Mouse (Mus musculus) MN1 (cell line): ENCODE measurements at regions not wholly inside any gene's neighbourhood (a gene's known extent, or its start where the extent isn't known, plus 50 kb on each side); places are given as distances from the start of the nearest gene placed in this dataset.

ENCODE experiments used
- DNase-seq: peaks from one replicate; pipeline ENCODE4 v3.0.0-alpha.2; 2016; ENCODE audit warnings: low spot score

GRCm38 (mm10) chr13:112171940-112172715, 116.1 kb upstream of the Ankrd55 start:
- no peak for DNase-seq

GRCm38 (mm10) chr13:112173973-112174372, 114.3 kb upstream of the Ankrd55 start:
- DNase-seq, result no peak

- DNase-seq, result no peak
Measured at GRCm38 (mm10) chr13:112178031-112178430, 110.2 kb upstream of the Ankrd55 start.

- DNase-seq, result no peak
Measured at GRCm38 (mm10) chr13:112183996-112184395, 104.3 kb upstream of the Ankrd55 start.

GRCm38 (mm10) chr13:112185116-112185515, 103.1 kb upstream of the Ankrd55 start:
- DNase-seq, result no peak

- DNase-seq, result no peak
Measured at GRCm38 (mm10) chr13:112187226-112187625, 101.0 kb upstream of the Ankrd55 start.

GRCm38 (mm10) chr13:112188313-112188712, 99.9 kb upstream of the Ankrd55 start:
- peak; percentile 39 for DNase-seq

GRCm38 (mm10) chr13:112188741-112189476, 99.3 kb upstream of the Ankrd55 start:
- no peak for DNase-seq

GRCm38 (mm10) chr13:112189605-112190004, 98.6 kb upstream of the Ankrd55 start:
- no peak for DNase-seq

- no peak for DNase-seq
Measured at GRCm38 (mm10) chr13:112192192-112192905, 95.9 kb upstream of the Ankrd55 start.

- no peak for DNase-seq
Measured at GRCm38 (mm10) chr13:112193676-112194075, 94.6 kb upstream of the Ankrd55 start.

- DNase-seq, result no peak
Measured at GRCm38 (mm10) chr13:112194991-112195390, 93.3 kb upstream of the Ankrd55 start.

GRCm38 (mm10) chr13:112196789-112197188, 91.5 kb upstream of the Ankrd55 start:
- DNase-seq, result peak; percentile 58

GRCm38 (mm10) chr13:112203721-112204120, 84.5 kb upstream of the Ankrd55 start:
- no peak for DNase-seq

- no peak for DNase-seq
Measured at GRCm38 (mm10) chr13:112204204-112204603, 84.0 kb upstream of the Ankrd55 start.

- DNase-seq, result peak; percentile 26
Measured at GRCm38 (mm10) chr13:112204813-112205212, 83.4 kb upstream of the Ankrd55 start.

GRCm38 (mm10) chr13:112207617-112208235, 80.5 kb upstream of the Ankrd55 start:
- DNase-seq, result no peak

GRCm38 (mm10) chr13:112211841-112212240, 76.4 kb upstream of the Ankrd55 start:
- peak; percentile 54 for DNase-seq

GRCm38 (mm10) chr13:112212391-112212790, 75.9 kb upstream of the Ankrd55 start:
- peak; percentile 18 for DNase-seq

- no peak for DNase-seq
Measured at GRCm38 (mm10) chr13:112213652-112214081, 74.6 kb upstream of the Ankrd55 start.

GRCm38 (mm10) chr13:112216084-112216483, 72.2 kb upstream of the Ankrd55 start:
- DNase-seq, result no peak

GRCm38 (mm10) chr13:112218389-112218788, 69.9 kb upstream of the Ankrd55 start:
- no peak for DNase-seq
